Mouse (Mus musculus): ENCODE results near the gene Naif1. TPM values are rescaled to one million over a fixed set of nuclear protein-coding genes. Genes with fewer than 3 reads are reported as not detected.

Gene Naif1
- total RNA-seq, 2 experiments from 2014 or later: 2.2 to 2.3 TPM

DNA sequence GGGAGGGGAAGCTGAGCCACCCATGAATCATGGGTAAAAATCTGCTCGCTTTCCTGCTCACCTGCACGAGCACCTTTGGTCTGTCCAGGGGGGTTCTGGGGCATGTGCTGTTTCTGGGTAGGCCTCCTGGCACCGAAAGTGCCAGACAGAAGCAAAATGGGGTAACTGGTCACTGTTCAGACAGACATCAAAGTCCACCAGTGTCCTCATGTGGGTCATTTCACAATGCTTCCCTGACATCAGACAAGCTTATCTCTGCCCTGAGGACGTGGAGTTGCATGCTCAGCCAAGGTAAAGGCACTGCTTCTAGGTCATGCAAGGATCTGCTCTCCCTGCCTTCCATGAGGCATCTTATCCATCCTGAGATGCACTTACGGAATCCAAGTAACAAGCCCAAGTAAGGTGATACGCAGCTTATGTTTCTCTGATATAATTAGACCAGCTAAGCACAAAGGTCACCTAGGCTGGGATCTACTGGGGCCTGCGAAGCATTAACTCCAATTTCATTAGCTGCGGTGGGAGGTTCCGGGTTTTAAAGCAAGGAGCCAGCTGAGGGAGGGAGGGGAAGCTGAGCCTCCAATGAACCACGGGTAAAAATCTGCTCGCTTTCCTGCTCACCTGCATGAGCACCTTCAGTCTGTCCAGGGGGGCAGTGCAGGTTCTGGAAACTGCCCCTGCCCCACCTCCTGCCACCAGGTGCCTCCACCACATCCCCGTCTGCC is 31.7 kb upstream of the Naif1 start:
- Histone ChIP-seq H3K4me3 (peak overlapping the region; percentile 89), H3K27ac (peak overlapping the region; percentile 97)
- intact Hi-C loops (cut with DNase I): no loop called here
- peak; percentile 60 for DNase-seq
- no peak; the same call in 1 of the 2 replicates for TF ChIP-seq CTCF (IDR thresholded peaks at IDR 0.05)

DNA sequence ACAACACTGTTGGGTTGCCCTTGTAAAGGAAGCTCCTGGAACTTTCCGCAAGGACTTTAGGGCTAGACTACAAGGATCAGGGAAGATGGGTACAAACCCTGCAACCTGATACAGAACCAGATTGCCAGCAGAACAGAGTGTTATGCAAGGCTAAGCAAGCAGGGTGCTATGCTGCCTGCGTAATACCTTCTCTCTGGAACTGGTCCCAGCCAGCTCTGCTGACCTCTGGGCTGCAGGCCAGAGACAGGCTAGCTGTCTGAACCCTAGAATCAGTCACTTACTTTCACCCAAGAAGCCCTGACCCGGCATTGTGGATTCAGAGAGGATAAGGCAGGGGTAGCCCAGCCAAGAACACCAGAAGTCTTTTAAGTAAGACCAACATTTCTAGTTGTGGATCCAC is 30.9 kb upstream of the Naif1 start:
- Histone ChIP-seq H3K27ac (peak overlapping the region; percentile 97), H3K4me3 (peak overlapping the region; percentile 89)
- no peak for TF ChIP-seq CTCF (IDR thresholded peaks at IDR 0.05)
- peak; percentile 95 for DNase-seq
- intact Hi-C loops (cut with DNase I): no loop called here

GRCm38 (mm10) chr2:32420066-32420608 is 30.1 kb upstream of the Naif1 start:
- Histone ChIP-seq H3K4me3 (peak overlapping the region; percentile 89), H3K27ac (peak overlapping the region; percentile 97)
- no peak for TF ChIP-seq CTCF (IDR thresholded peaks at IDR 0.05)
- intact Hi-C loops (cut with DNase I): no loop called here
- DNase-seq: peak; percentile 56

DNA sequence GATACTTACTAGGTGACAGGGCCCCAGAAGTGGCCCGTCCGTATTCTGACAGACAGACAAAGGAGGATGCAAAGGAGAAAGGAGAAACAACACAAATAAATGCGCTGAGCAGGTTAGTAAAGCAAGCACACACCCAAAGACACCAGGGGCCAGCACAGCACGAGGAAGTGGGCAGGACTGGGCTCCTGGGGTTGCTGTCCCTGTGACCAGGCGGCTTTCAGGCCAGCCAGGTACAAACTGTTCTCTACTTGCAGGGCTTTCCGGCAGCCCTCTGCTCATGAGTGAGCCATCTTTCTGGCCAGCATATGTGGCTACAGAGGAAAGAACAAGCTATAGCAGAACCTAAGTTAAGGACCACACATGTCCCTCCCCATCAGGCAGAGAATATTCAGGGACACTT is 29.6 kb upstream of the Naif1 start:
- Histone ChIP-seq H3K27ac (peak overlapping the region; percentile 97), H3K4me3 (peak overlapping the region; percentile 89)
- DNase-seq: peak; percentile 73
- TF ChIP-seq CTCF (IDR thresholded peaks at IDR 0.05): no peak
- intact Hi-C loops (cut with DNase I): no loop called here

- peak; percentile 78 for DNase-seq
- peak overlapping the region; percentile 97 for H3K27ac ChIP-seq
- no peak for TF ChIP-seq CTCF (IDR thresholded peaks at IDR 0.05)
- H3K4me3 ChIP-seq: peak overlapping the region; percentile 89
- intact Hi-C loops (cut with DNase I): no loop called here
Measured at GRCm38 (mm10) chr2:32421851-32422251, 28.4 kb upstream of the Naif1 start.

- DNase-seq: peak; percentile 85
- TF ChIP-seq CTCF (IDR thresholded peaks at IDR 0.05): no peak; the same call in 1 of the 2 replicates
- Histone ChIP-seq H3K27ac (peak overlapping the region; percentile 97), H3K4me3 (peak overlapping the region; percentile 89)
- intact Hi-C loops (cut with DNase I): no loop called here
Measured at GRCm38 (mm10) chr2:32423481-32424331, 26.6 kb upstream of the Naif1 start.

DNA sequence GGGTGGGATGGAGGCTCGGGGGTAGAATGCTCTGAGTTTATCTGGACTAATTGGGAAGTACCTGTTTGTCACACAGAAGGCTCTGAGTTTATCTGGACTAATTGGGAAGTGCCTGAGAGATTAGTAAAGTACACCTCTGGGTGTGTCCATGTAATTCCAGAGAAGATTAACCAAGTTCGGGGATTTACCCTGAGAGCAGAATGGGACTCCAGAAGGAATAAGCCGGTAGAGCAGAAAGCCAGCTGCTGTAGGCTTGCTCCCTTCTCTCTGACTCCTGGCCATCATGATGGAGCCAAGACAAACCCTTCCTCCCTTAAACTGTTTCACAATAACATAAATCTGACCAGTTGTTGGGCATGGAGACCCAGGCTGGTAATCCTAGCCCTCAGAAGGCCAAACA is 25.5 kb upstream of the Naif1 start:
- intact Hi-C loops (cut with DNase I): no loop called here
- peak overlapping the region; percentile 89 for H3K4me3 ChIP-seq
- peak overlapping the region; percentile 97 for H3K27ac ChIP-seq
- no peak for DNase-seq
- no peak for TF ChIP-seq CTCF (IDR thresholded peaks at IDR 0.05)

GRCm38 (mm10) chr2:32425568-32425967 is 24.7 kb upstream of the Naif1 start:
- Histone ChIP-seq H3K4me3 (no peak overlapping the region), H3K27ac (peak overlapping the region; percentile 97)
- no peak for TF ChIP-seq CTCF (IDR thresholded peaks at IDR 0.05)
- no peak for DNase-seq
- intact Hi-C loops (cut with DNase I): no loop called here

GRCm38 (mm10) chr2:32426141-32426540 is 24.1 kb upstream of the Naif1 start:
- no peak for TF ChIP-seq CTCF (IDR thresholded peaks at IDR 0.05)
- no peak for DNase-seq
- H3K27ac ChIP-seq: peak overlapping the region; percentile 97
- no peak overlapping the region for H3K4me3 ChIP-seq
- intact Hi-C loops (cut with DNase I): no loop called here

- Histone ChIP-seq H3K27ac (peak overlapping the region; percentile 35), H3K4me3 (no peak overlapping the region)
- no peak for DNase-seq
- TF ChIP-seq CTCF (IDR thresholded peaks at IDR 0.05): no peak
- intact Hi-C loops (cut with DNase I): loop anchor here (2.0 kb wide), 1 partner anchor 17 kb away; no protein-coding TSS in a partner anchor
Measured at GRCm38 (mm10) chr2:32427720-32428119, 22.5 kb upstream of the Naif1 start.

DNA sequence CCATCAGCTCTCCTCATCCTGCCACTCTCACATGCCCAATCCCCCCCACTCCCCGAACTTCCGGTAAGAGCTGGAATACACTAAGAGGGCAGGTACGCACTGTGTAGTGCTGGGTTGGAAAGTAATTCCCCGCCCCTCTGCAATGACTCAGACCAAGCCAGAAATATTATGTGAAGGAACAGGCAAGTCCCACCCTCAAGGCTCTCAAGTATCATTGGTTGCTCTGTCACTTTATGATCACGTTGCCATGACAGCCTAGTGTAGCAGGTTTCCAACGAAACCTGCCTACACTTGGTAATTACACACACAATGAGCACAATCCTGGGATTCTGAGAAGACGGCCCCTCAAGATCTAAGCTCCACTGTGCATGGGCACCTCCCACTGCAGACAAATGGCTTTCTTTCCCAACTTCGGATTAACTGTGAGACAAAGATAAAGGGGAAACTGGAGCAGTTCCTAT is 22.0 kb upstream of the Naif1 start:
- no peak for DNase-seq
- no peak for TF ChIP-seq CTCF (IDR thresholded peaks at IDR 0.05)
- peak overlapping the region; percentile 35 for H3K27ac ChIP-seq
- H3K4me3 ChIP-seq: no peak overlapping the region
- intact Hi-C loops (cut with DNase I): loop anchor here (2.0 kb wide), 1 partner anchor 17 kb away; no protein-coding TSS in a partner anchor

GRCm38 (mm10) chr2:32429215-32429891 is 20.9 kb upstream of the Naif1 start:
- DNase-seq: no peak
- intact Hi-C loops (cut with DNase I): loop anchor here (2.0 kb wide), 1 partner anchor 15 kb away; no protein-coding TSS in a partner anchor
- H3K27ac ChIP-seq: peak overlapping the region; percentile 35

More at GRCm38 (mm10) chr2:32429215-32429891, 20.9 kb upstream of the Naif1 start:
- no peak overlapping the region for H3K4me3 ChIP-seq
- TF ChIP-seq CTCF (IDR thresholded peaks at IDR 0.05): no peak

All from gastrocnemius, adult 2 months (tissue).